Mouse (Mus musculus) mesoderm, embryonic 11.5 days (tissue): ENCODE measurements around the gene Kctd3.

ENCODE experiments used
- DNase-seq: peaks from one replicate; pipeline ENCODE4 v3.0.0-alpha.2; 2012; ENCODE audit warnings: low read depth, low spot score

The Kctd3 gene

GRCm38 (mm10) chr1:189010671-189011070, 3.0 kb upstream of the Kctd3 start:
- DNase-seq, result no peak

- no peak for DNase-seq
Observed at GRCm38 (mm10) chr1:189007980-189008324, 311 bp upstream of the Kctd3 start.

GRCm38 (mm10) chr1:189006826-189007225, 815 bp downstream of the Kctd3 start:
- no peak for DNase-seq

- no peak for DNase-seq
Observed at GRCm38 (mm10) chr1:189006267-189006666, 1.4 kb downstream of the Kctd3 start.

GRCm38 (mm10) chr1:189004774-189005173, 2.9 kb downstream of the Kctd3 start:
- DNase-seq, result no peak

- DNase-seq, result no peak
Observed at GRCm38 (mm10) chr1:189001815-189002214, 5.8 kb downstream of the Kctd3 start.

GRCm38 (mm10) chr1:188999981-189000380, 7.7 kb downstream of the Kctd3 start:
- DNase-seq, result no peak

GRCm38 (mm10) chr1:188997921-188998320, 9.7 kb downstream of the Kctd3 start:
- DNase-seq, result no peak

- DNase-seq, result peak; percentile 77
Observed at GRCm38 (mm10) chr1:188993218-188993617, 14.4 kb downstream of the Kctd3 start.

- DNase-seq, result peak; percentile 72
Observed at GRCm38 (mm10) chr1:188980050-188980449, 27.6 kb downstream of the Kctd3 start.

- DNase-seq, result no peak
Observed at GRCm38 (mm10) chr1:188973926-188974325, 33.7 kb downstream of the Kctd3 start.

GRCm38 (mm10) chr1:188973078-188973477, 34.6 kb downstream of the Kctd3 start:
- DNase-seq, result no peak

GRCm38 (mm10) chr1:188952501-188952900, 55.1 kb downstream of the Kctd3 start:
- no peak for DNase-seq

GRCm38 (mm10) chr1:188951091-188951490, 56.5 kb downstream of the Kctd3 start:
- DNase-seq, result no peak

GRCm38 (mm10) chr1:188948276-188948675, 59.4 kb downstream of the Kctd3 start:
- DNase-seq, result no peak

GRCm38 (mm10) chr1:188947794-188948193, 59.8 kb downstream of the Kctd3 start:
- DNase-seq, result peak; percentile 11

- no peak for DNase-seq
Observed at GRCm38 (mm10) chr1:188946849-188947248, 60.8 kb downstream of the Kctd3 start.

GRCm38 (mm10) chr1:188945326-188945725, 62.3 kb downstream of the Kctd3 start:
- DNase-seq, result no peak

GRCm38 (mm10) chr1:188937246-188937780, 70.3 kb downstream of the Kctd3 start:
- peak; percentile 23 for DNase-seq
